Mouse (Mus musculus) ovary, postnatal 36 days (tissue): Measurements from ENCODE around the gene Galnt6.

Source experiments
- DNase-seq: peaks from one replicate; pipeline ENCODE4 v3.0.0; 2022; ENCODE audit warnings: low spot score, mixed read lengths

The Galnt6 gene

DNA sequence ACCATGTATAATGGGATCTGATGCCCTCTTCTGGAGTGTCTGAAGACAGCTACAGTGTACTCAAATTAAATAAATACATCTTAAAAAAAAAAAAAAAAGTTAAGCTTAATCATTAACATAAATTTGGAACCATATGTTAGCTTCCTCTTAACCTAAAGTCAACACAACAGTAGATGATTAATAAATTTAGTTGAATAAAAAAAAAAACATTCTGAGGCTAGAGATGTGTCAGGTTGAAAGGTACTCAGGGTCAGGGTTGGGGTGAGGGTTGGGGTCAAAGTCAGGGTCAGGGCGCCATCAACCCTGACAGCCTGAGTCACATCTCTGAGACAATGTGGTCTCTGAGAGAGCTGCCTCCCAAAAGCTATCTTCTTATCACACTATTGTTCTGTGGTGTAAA lies 74.9 kb downstream of the Galnt6 start:
- no peak for DNase-seq

- no peak for DNase-seq
Measured at GRCm38 (mm10) chr15:100651610-100652009, 77.6 kb downstream of the Galnt6 start.

DNA sequence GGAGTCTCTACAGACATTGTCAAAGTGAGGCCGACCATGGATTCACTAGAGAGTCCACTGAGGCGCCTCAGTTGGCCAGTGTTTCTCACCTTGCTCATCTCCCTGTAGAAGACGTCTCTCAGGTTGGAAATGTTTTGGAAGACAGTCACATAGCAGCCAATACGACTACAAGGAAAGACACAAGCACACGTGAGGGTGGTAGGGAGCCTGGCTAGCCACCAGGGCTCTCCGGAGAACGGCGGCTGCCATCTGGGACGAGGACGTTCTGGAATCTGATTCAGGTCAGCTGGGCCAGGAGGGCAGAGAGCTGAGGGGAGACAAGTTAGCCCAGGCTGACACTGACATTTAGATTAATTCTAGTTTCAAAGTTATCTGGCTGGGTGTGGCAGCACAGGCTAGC lies 79.1 kb downstream of the Galnt6 start:
- DNase-seq: no peak

DNA sequence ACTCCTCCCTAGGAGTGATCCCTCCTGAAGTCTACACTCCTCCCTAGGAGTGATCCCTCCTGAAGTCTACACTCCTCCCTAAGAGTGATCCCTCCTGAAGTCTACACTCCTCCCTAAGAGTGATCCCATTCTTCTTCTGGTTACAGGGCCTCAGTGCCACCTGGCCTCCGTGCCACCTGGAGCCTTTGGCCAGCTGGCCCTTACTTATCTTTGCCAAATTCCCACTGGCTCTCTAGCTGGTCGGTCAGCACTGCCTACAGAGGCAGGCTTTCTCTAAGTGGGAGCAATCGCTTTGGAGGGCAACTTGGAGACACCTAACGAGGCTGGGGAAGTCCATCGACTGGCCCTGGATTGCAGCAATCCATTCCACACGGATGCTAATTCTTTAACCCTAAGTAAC lies 83.0 kb downstream of the Galnt6 start:
- no peak for DNase-seq

- DNase-seq: no peak
Measured at GRCm38 (mm10) chr15:100642451-100642850, 86.7 kb downstream of the Galnt6 start.
